Mouse (Mus musculus): ENCODE results near the gene Gal3st3.
"Not testable (repeated sequence)": the region's sequence is repeated elsewhere in the genome, so short reads cannot be mapped to it uniquely, and the experiment has no call there.

Gene Gal3st3

DNA sequence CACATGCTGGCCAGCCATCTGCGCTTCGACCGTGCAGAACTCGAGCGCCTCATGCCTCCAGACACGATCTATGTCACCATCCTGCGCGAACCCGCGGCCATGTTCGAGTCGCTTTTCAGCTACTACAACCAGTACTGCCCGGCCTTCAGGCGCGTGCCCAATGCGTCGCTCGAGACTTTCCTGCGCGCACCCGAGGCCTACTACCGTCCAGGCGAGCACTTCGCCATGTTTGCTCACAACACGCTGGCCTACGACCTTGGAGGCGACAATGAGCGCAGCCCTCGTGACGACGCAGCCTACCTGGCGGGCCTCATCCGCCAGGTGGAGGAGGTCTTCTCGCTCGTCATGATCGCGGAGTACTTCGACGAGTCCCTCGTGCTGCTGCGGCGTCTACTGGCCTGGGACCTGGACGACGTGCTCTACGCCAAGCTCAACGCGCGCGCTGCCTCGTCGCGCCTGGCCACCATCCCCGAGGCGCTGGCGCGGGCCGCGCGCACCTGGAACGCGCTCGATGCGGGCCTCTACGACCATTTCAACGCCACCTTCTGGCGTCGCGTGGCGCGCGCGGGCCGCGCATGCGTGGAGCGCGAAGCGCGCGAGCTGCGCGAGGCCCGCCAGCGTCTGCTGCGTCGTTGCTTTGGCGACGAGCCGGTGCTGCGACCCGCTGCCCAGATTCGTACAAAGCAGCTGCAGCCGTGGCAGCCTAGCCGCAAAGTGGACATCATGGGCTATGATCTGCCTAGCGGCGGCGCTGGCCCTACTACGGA, 9.0 kb downstream of the Gal3st3 start:
- DNase-seq (ENCODE audit: low read depth, low spot score): peak; percentile 81

DNA sequence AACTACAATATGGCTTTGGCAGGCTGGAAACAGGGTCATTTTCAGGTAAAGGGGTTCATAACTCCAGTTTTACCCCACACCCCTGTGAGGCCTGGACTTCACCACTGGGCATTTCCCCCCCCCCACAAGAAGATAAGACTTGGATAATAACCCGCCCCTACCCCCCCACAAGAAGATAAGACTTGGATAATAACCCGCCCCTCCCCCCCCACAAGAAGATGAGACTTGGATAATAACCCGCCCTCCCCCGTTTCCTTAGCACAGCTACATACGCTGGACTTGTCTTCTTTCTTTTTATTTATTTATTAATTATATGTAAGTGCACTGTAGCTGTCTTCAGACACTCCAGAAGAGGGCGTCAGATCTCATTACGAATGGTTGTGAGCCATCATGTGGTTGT, 10.9 kb downstream of the Gal3st3 start:
- no peak for DNase-seq (ENCODE audit: low read depth, low spot score)

DNA sequence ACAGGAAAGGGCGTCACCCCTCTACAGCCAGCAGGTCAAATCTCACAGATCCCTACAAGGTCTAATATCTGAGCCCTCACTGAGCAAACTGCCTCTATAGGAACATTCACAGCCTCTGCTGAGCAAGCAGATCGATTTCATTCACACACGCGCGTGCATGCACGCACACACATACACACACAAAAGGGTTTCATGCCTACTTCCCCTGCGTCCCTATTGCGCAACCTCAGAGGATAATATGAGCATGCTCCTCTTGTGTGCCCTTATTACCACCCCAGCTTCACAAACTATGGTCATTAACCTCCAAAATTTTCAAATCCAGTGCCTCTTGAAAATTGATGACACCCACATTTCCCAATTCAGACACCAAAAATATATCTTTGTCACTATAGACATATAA, 15.1 kb downstream of the Gal3st3 start:
- DNase-seq (ENCODE audit: low read depth, low spot score): no peak

DNA sequence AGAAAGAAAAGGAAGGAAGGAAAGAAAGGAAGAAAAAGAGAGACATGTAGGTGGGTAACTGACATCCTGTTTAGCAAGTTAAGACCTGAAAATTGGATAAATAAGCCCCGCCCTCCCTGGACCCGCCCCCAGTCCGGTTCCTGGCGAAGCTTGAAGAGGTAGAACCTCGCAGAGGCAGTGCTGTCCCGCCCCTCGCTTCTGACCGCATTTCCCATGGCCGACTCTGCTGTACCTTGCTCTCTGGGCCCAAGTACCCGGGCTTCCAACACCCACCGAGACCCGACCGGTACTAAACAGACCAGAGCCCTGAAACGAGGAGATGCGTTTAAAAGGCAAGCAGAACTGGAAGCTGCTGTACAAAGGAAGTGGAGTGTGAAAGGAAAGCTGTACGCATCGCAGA, 25.7 kb downstream of the Gal3st3 start:
- DNase-seq (ENCODE audit: low read depth, low spot score): no peak

DNA sequence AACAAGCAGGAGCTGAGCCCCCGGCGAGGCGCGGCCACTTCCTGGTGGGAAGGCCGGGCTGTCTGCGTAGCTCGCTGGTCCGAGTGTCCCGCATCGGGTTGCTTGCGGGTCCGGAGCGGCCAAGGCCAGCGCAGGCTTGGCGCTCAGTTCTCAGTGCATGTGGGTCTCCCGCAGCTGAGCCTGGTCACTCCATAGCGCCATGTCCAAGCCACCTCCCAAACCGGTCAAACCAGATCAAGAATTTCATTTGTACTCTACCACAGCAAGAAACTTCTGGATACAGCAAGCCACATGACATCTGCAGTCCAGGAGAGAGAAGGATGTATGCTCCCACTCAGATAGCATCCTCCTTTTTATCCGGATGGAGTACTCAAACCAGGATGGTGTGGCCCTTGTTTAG, 29.8 kb downstream of the Gal3st3 start:
- DNase-seq (ENCODE audit: low read depth, low spot score): no peak

DNA sequence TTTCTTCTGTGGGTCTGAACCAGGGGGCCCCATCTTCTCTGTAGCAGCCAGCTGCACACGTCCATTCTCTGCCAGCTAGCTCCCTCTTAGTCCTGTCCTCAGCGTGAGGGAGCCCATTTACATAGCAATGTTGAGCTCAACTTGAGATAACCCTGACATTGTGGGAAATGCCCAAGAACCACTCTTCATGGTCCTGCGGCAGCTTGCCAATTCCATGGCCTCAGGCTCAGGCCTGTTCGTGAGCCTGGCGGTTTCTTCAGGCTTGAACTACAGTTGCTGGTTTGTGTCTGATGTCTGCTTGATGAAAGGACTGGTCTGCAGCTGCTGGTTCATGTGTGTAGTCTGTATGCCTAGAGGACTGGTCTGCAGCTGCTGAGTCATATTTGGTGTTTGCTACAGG, 36.6 kb downstream of the Gal3st3 start:
- DNase-seq (ENCODE audit: low read depth, low spot score): no peak

DNA sequence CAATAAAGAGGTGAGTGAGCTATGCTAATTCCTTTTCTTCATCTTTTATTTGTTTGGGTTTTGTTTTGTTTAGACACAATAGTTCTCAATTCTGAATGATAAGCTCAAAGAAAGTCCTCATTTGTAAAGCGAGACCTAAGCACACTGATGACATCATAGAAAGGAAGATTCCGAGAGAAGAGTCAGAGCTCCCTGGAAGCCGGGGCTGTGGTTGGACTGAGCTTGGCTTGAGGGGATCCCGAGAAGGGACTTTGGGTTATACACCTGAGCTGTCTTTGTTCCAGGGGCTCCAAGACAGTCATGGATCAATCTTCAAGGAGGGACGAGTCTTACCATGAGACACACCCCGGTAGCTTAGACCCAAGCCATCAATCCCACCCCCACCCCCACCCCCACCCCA, 37.3 kb downstream of the Gal3st3 start, which contains the start of gene Catsper1:
TSS of gene Catsper1 (plus strand) at position 301 of the 400 bp plus-strand sequence.
- no peak for DNase-seq (ENCODE audit: low read depth, low spot score)

DNA sequence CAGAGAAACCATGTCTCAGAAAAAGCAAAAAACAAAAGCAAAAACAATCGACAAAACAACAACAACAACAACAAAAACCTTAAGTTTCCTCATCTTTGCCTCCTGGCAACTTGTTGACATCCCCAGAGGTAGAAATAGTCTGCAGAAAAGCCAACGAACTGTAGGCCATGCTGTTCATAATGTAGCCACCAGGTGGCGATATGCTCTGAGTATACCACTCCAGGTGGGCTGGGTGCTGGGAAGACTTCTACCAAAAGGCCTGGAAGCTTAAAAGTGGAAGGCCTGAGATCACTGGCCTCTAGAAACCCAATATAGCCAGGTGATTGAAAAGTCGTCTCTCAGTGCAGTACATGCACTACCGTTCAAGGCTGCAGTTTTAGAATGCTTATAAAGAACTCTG, 39.8 kb downstream of the Gal3st3 start:
- DNase-seq (ENCODE audit: low read depth, low spot score): peak; percentile 86

DNA sequence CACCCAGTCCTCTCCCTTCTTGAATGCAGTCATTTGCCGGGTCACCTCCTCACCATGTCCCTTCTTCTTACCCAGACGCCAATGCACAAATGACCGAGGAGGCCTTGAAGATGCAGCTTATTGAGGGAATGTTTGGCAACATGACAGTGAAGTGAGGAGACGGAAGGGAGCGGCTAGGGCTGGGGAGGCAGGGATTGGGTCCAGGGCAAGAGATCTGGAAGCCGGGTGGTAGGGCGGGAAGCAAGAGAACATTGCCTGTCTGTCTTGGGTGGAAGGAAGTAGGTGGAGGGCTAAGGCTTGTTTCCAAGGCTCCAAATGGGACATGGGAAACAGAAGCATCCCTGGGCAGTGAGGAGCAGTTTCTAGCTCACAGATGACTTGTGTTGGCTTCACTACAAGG, 43.2 kb downstream of the Gal3st3 start:
- no peak for DNase-seq (ENCODE audit: low read depth, low spot score)

DNA sequence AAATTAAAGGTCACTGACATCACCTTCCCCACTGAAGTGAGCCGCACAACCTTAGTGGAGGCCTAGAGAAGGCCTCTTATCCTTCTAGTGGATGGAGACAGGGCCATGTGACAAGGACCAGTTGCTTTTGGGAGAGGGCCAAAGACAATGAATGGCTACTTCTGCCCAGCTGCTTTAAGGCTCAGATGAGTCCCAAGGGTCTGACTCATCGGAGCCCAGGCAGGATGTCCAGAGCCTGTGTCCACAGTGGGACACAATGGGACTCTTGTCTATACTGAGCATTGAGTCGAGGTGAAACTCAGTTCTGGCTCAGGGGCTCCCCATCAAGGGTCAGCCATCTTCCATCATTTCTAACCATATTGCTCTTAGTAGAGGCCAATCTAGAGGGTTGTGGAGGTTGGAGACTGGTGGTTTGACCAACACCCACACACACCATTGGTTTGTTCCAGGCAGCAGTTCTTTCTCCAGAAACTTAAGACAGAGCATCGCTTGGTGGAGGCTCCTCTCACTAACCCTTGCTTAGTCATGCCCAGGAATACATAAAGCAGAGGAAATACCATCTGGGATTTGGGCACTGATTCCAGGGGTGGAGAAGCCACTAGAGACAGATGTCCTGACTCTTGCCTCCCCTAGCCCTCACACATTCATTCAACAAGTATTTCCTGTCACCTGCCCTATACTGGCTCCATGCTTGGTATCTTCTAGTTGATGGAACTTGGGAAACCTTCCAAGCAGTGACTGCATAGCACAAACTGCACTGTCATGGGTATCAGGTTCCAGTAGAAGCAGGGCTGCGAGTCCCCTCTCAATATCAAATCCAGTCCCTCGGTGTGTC, 47.4 kb downstream of the Gal3st3 start:
- DNase-seq (ENCODE audit: low read depth, low spot score): no peak

DNA sequence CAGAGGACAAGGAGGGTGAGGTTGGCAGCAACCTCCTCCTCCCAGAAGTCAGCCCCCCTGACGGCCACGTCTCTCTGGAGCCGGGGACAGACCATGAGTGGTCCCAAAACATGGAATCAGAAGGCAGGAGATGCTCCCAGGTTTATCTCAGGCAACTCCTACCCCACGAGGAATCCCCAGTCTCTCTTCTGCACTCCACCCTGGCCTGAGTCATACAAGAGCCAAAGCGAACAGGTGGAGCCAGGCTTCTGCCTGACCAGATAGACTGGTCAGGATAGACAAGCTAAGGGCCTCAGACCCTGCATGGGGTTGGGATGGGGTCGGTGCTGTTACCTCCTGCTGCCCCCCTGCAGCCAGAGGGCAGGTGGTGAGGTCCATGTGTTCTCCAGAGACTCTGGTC, 49.9 kb downstream of the Gal3st3 start:
- no peak for DNase-seq (ENCODE audit: low read depth, low spot score)

DNA sequence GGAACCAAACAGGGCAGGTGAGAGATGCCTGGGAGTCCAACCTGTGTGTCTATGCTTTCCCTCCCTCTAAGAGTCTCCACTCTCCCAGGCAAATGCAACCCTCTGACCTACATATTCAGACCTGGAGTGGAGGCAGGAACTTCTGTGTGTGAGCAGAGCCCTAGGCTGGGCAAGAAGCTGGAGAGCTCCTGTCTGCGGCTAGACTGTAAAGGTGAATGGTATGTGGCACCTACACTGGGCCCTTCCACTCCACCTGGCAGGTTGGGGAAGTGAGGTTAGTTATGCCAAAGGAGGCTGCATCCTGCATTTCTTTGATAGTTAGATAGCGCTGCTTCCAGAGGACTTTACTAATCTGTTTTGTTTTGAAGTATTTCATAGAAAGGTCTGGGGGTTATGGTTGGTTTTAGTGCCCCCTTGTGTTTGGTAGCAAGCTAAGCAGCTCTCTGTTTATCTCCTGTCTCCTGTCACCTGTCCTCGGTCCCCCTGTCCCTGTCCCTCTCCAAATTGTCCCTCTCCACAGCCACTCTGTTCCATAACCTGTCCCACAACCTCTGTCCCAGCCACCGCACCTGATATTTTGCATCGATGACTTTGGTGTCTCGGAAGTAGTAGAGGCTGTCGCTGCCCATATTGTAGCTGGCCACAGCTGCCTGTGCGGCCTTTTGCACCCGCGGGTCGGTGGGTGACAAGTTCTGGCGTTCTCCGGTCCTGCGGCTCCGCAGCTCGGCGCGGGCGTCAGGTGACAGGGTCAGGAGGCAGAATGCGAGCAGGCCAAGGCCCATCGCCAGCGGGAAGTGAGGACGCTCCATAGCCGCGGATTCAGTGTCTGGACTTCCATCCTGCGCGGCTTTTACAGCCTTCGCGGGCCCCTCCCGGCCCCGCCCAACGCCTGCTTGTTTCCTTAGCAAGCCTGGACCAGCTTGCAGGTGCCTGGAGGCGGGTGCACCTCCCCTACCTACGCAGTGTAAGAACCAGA, 50.7 kb downstream of the Gal3st3 start:
- DNase-seq (ENCODE audit: low read depth, low spot score): peak; percentile 30

DNA sequence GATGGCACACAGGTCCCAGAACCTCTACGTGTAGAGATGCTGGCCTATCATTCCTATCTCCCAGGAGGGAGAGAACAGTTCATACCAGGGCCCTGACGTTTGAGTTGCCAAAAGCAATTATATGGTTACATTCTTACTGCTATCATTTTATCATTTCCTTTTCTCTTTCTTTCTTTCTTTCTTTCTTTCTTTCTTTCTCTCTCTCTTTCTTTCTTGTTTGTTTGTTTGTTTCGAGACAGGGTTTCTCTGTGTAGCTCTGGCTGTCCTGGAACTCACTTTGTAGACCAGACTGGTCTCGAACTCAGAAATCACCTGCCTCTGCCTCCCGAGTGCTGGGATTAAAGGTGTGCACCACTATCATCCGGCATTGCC, 51.4 kb downstream of the Gal3st3 start, which contains the start of gene Cst6:
TSS of gene Cst6 (minus strand) at position 73 of the 372 bp plus-strand sequence.
- not testable (repeated sequence) for DNase-seq (ENCODE audit: low read depth, low spot score)

DNA sequence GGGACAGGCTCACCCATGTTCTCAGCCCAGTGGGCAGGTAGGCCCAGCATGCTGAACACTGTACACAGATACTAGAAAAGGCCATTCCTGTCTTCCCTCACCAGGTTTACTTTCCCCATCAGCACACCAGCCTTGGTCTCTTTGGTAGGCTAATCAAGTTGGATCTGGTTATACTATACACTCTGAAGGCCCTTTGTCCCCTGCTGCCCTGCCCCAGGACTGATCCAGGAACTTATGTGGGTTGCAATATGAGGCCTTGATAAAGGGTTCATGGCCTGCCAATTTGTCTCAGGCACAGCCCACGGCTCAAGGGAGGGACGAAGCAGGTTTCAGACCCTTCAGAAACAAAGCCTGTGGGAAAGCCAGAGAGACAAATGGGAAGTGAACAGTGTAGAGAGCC, 55.5 kb downstream of the Gal3st3 start:
- DNase-seq (ENCODE audit: low read depth, low spot score): no peak

DNA sequence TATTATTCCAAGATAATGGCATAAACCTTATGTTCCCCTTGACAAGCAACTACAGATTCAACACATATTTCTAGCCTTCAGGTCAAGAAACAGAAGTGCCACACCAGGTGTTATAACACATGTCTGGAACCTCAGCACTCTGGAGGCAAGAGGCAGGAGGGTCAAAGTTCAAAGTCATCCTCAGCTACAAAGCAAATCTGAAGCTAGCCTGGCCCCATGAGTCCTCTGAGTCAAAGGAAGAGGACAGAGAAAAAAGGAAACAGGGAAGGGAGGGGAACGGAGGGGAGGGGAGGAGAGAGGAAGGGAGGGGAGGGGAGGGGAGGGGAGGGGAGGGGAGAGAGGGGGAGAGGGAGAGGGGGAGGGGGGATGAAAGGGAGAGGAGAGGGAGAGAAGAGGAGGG, 57.9 kb downstream of the Gal3st3 start:
- peak; percentile 39 for DNase-seq (ENCODE audit: low read depth, low spot score)
